Mouse (Mus musculus) small intestine, adult 2 months (tissue): ENCODE measurements around the gene Mog. TPM values are rescaled to one million over a fixed set of nuclear protein-coding genes. Genes with fewer than 3 reads are reported as not detected.
"Not testable (repeated sequence)": the region's sequence is repeated elsewhere in the genome, so short reads cannot be mapped to it uniquely, and the experiment has no call there.

Source experiments
- H3K27ac ChIP-seq: fragments of 200-500 bp; 2 replicates; pipeline ENCODE4 v1.5.1; 2012; ENCODE audit warnings: low read depth, low read length, control low read depth, inconsistent platforms; ENCODE audit not compliant: insufficient read depth
- H3K27me3 ChIP-seq: fragments of 200-500 bp; 2 replicates; pipeline ENCODE4 v1.6.1; 2012; ENCODE audit warnings: mild to moderate bottlenecking, moderate library complexity, low read length, inconsistent platforms; ENCODE audit not compliant: control insufficient read depth, insufficient read depth
- H3K36me3 ChIP-seq: fragments of 200-500 bp; 2 replicates; pipeline ENCODE4 v1.6.1; 2012; ENCODE audit warnings: mild to moderate bottlenecking, low read length, control low read depth, inconsistent platforms; ENCODE audit not compliant: control insufficient read depth, insufficient read depth
- H3K4me1 ChIP-seq: fragments of 200-500 bp; 2 replicates; pipeline ENCODE4 v1.6.1; 2012; ENCODE audit warnings: low read length, inconsistent platforms, mixed read lengths; ENCODE audit not compliant: control insufficient read depth, insufficient read depth, insufficient read length
- H3K4me3 ChIP-seq: fragments of 200-500 bp; 2 replicates; pipeline ENCODE4 v1.5.1; 2012; ENCODE audit warnings: low read depth, mild to moderate bottlenecking, control low read depth, inconsistent platforms, low read length, moderate library complexity
- CTCF ChIP-seq: fragments of 200-500 bp; IDR thresholded peaks from 2 replicates; pipeline ENCODE4 v1.5.1; 2012; ENCODE audit warnings: low read depth, mild to moderate bottlenecking, control low read depth, inconsistent platforms, low read length, moderate library complexity, mixed read lengths; ENCODE audit not compliant: insufficient replicate concordance, insufficient read length; ENCODE audit errors: extremely low read depth
- POLR2A ChIP-seq: fragments of 200-500 bp; IDR thresholded peaks from 2 replicates; pipeline ENCODE4 v1.6.1; 2012; ENCODE audit warnings: low read depth, mild to moderate bottlenecking, control low read depth, inconsistent platforms, low read length, moderate library complexity
- WGBS: fragments of 180-500 bp; shearing (Covaris S2); methylation state at CpG from one replicate; pipeline ENCODE4 v1.1.7; 2018; 5-methylcytosine and 5-hydroxymethylcytosine counted together
- polyA plus RNA-seq: library from polyadenylated mRNA; depleted of rRNA; stranded (reverse); fragments of >200 nt; gene quantifications from 2 replicates; pipeline ENCODE4 v1.2.3, GENCODE M21; 2012

The Mog gene
- polyA plus RNA-seq, 1 experiment = not detected

GRCm38 (mm10) chr17:37026425-37026824, 3.2 kb upstream of the Mog start:
- TF ChIP-seq POLR2A (no peak), CTCF (no peak)
- H3K36me3 ChIP-seq = no peaks in the 10 kb centered on the region
- 93% methylated on average over 2 of the region's 2 CpGs for WGBS

GRCm38 (mm10) chr17:37019242-37019641, 4.0 kb downstream of the Mog start:
- not testable (repeated sequence) for H3K36me3 ChIP-seq, H3K4me3 ChIP-seq, H3K27me3 ChIP-seq, H3K27ac ChIP-seq, H3K4me1 ChIP-seq
- WGBS = 88% methylated on average over 5 of the region's 5 CpGs

More at GRCm38 (mm10) chr17:37026425-37026824, 3.2 kb upstream of the Mog start:
- H3K4me3 ChIP-seq = no peak overlapping the region
- H3K27me3 ChIP-seq = no peaks in the 10 kb centered on the region
- no peak overlapping the region for H3K27ac ChIP-seq
- H3K4me1 ChIP-seq = peaks cover 5% of the 10 kb centered on the region; the same call in 1 of the 2 replicates

GRCm38 (mm10) chr17:37018328-37018727, 4.9 kb downstream of the Mog start:
- WGBS = 83% methylated on average over 3 of the region's 3 CpGs
- H3K27ac ChIP-seq = no peak overlapping the region
- H3K4me3 ChIP-seq = no peak overlapping the region
- TF ChIP-seq CTCF (no peak), POLR2A (no peak)
- H3K27me3 ChIP-seq = no peaks in the 10 kb centered on the region
- no peaks in the 10 kb centered on the region for H3K4me1 ChIP-seq
- no peaks in the 10 kb centered on the region for H3K36me3 ChIP-seq

- H3K4me3 ChIP-seq = no peak overlapping the region
- no peak overlapping the region for H3K27ac ChIP-seq
- no peaks in the 10 kb centered on the region for H3K4me1 ChIP-seq
- no peaks in the 10 kb centered on the region for H3K36me3 ChIP-seq
- H3K27me3 ChIP-seq = no peaks in the 10 kb centered on the region
- TF ChIP-seq CTCF = no peak
- no peak for TF ChIP-seq POLR2A
Measured at GRCm38 (mm10) chr17:37016333-37016732, 6.9 kb downstream of the Mog start.

- H3K27me3 ChIP-seq = no peaks in the 10 kb centered on the region
- TF ChIP-seq CTCF (no peak), POLR2A (no peak)
- 48% methylated on average over 5 of the region's 5 CpGs for WGBS
- H3K27ac ChIP-seq = no peak overlapping the region
- no peaks in the 10 kb centered on the region for H3K36me3 ChIP-seq
- H3K4me3 ChIP-seq = no peak overlapping the region
- no peaks in the 10 kb centered on the region for H3K4me1 ChIP-seq
Measured at GRCm38 (mm10) chr17:37012141-37012540, 11.1 kb downstream of the Mog start.

GRCm38 (mm10) chr17:37011719-37012118, 11.5 kb downstream of the Mog start:
- Histone ChIP-seq H3K36me3 (no peaks in the 10 kb centered on the region), H3K27me3 (no peaks in the 10 kb centered on the region), H3K4me1 (no peaks in the 10 kb centered on the region), H3K27ac (no peak overlapping the region), H3K4me3 (no peak overlapping the region)
- WGBS = 83% methylated on average over 3 of the region's 3 CpGs
- TF ChIP-seq POLR2A (no peak), CTCF (no peak)

- 85% methylated on average over 17 of the region's 17 CpGs for WGBS
- Histone ChIP-seq H3K4me1 (no peaks in the 10 kb centered on the region), H3K36me3 (no peaks in the 10 kb centered on the region), H3K4me3 (no peak overlapping the region), H3K27ac (no peak overlapping the region), H3K27me3 (no peaks in the 10 kb centered on the region)
- TF ChIP-seq CTCF (no peak), POLR2A (no peak)
Measured at GRCm38 (mm10) chr17:37009460-37010042, 13.6 kb downstream of the Mog start.

- Histone ChIP-seq H3K4me1 (no peaks in the 10 kb centered on the region), H3K4me3 (no peak overlapping the region), H3K36me3 (no peaks in the 10 kb centered on the region), H3K27ac (no peak overlapping the region), H3K27me3 (peaks cover 2% of the 10 kb centered on the region)
- 76% methylated on average over 6 of the region's 6 CpGs for WGBS
- TF ChIP-seq CTCF = no peak
- no peak for TF ChIP-seq POLR2A
Measured at GRCm38 (mm10) chr17:37008161-37008560, 15.0 kb downstream of the Mog start.
